Mouse (Mus musculus) liver, embryonic 14.5 days (tissue): Measurements from ENCODE around the gene Gm19935.

Experiments used
- CTCF ChIP-seq: IDR thresholded peaks from 2 replicates; pipeline ENCODE4 v1.5.1; 2016; ENCODE audit warnings: antibody characterized with exemption, low read depth, control low read depth
- EP300 ChIP-seq: IDR thresholded peaks from 2 replicates; pipeline ENCODE4 v1.6.1; 2016; ENCODE audit warnings: antibody characterized with exemption, low read depth

GRCm38 (mm10) chr8:90862038-90862437 is 44.8 kb upstream of the Gm19935 start:
- no peak for TF ChIP-seq CTCF
- no peak for TF ChIP-seq EP300
